Mouse (Mus musculus) ES-E14 (cell line): ENCODE measurements around the gene Pou3f1. TPM values are rescaled to one million over a fixed set of nuclear protein-coding genes. Genes with fewer than 3 reads are reported as not detected.

ENCODE experiments used
- DNase-seq: peaks from one replicate; pipeline ENCODE4 v3.0.0-alpha.2; 2013; ENCODE audit warnings: low read depth, low spot score
- H3K27ac ChIP-seq: 2 replicates; pipeline ENCODE4 v1.5.1; 2012; ENCODE audit warnings: low read depth, mild to moderate bottlenecking, low read length, moderate library complexity, mixed read lengths; ENCODE audit not compliant: poor library complexity, insufficient read depth, severe bottlenecking
- H3K36me3 ChIP-seq: 2 replicates; pipeline ENCODE4 v1.6.1; 2012; ENCODE audit warnings: mild to moderate bottlenecking, low read length, moderate library complexity, mixed read lengths; ENCODE audit not compliant: control insufficient read depth, poor library complexity, insufficient read depth, severe bottlenecking
- H3K4me1 ChIP-seq, 2 experiments: fragments of 150-350 bp in 1 of 2; sonication (generic) in 1 of 2; 2 replicates each; pipeline ENCODE4 v1.6.1; 2012; ENCODE audit warnings: low read length in 2 of 2, mild to moderate bottlenecking in 1 of 2, mixed read lengths in 1 of 2; ENCODE audit not compliant: control insufficient read depth in 2 of 2, insufficient read depth in 2 of 2, poor library complexity in 1 of 2
- H3K4me3 ChIP-seq, 2 experiments: fragments of 150-350 bp in 1 of 2; sonication (generic) in 1 of 2; 2 replicates each; pipeline ENCODE4 v1.5.1; 2012; ENCODE audit warnings: low read length in 2 of 2, low read depth in 1 of 2, mild to moderate bottlenecking in 1 of 2, mixed read lengths in 1 of 2; ENCODE audit not compliant: insufficient read depth in 1 of 2, poor library complexity in 1 of 2, severe bottlenecking in 1 of 2
- H3K9ac ChIP-seq: 2 replicates; pipeline ENCODE4 v1.6.1; 2012; ENCODE audit warnings: low read depth, mild to moderate bottlenecking, low read length, mixed read lengths; ENCODE audit not compliant: poor library complexity, insufficient read depth, severe bottlenecking
- H3K9me3 ChIP-seq: fragments of 150-350 bp; sonication (generic); 2 replicates; pipeline ENCODE4 v1.6.1; 2012; ENCODE audit warnings: low read depth, mild to moderate bottlenecking, low read length; ENCODE audit not compliant: control insufficient read depth, insufficient read depth
- CHD2 ChIP-seq: IDR thresholded peaks from 2 replicates; pipeline ENCODE4 v1.6.1; 2014; ENCODE audit warnings: mild to moderate bottlenecking, low read depth, low read length, inconsistent platforms
- HCFC1 ChIP-seq: IDR thresholded peaks from 2 replicates; pipeline ENCODE4 v1.6.1; 2012; ENCODE audit warnings: low read length, inconsistent platforms, borderline replicate concordance; ENCODE audit not compliant: insufficient read depth
- MAFK ChIP-seq: IDR thresholded peaks from 2 replicates; pipeline ENCODE4 v1.6.1; 2014; ENCODE audit warnings: mild to moderate bottlenecking, low read depth, low read length, inconsistent platforms; ENCODE audit not compliant: insufficient read depth
- ZC3H11A ChIP-seq: IDR thresholded peaks from 2 replicates; pipeline ENCODE4 v1.6.1; 2012; ENCODE audit warnings: low read depth, mild to moderate bottlenecking, inconsistent platforms, low read length, borderline replicate concordance
- ZNF384 ChIP-seq: IDR thresholded peaks from 2 replicates; pipeline ENCODE4 v1.6.1; 2012; ENCODE audit warnings: low read depth, low read length, inconsistent platforms
- in situ Hi-C, 2 experiments: fragments of 600-800 bp; cut with MboI; formaldehyde crosslinking; loops; one replicate each; pipeline ENCODE4 v1.15.1; 2025; ENCODE audit warnings: low sequenced_read_pairs in 2 of 2, inconsistent platforms in 1 of 2; ENCODE audit not compliant: unreplicated experiment in 2 of 2
- total RNA-seq: library from RNA; depleted of rRNA; stranded (reverse); fragments of 300-350 nt; gene quantifications from 2 replicates; pipeline ENCODE4 v1.2.3, GENCODE M21; 2012

Gene Pou3f1
- total RNA-seq, 1 experiment = 6.2 TPM

DNA sequence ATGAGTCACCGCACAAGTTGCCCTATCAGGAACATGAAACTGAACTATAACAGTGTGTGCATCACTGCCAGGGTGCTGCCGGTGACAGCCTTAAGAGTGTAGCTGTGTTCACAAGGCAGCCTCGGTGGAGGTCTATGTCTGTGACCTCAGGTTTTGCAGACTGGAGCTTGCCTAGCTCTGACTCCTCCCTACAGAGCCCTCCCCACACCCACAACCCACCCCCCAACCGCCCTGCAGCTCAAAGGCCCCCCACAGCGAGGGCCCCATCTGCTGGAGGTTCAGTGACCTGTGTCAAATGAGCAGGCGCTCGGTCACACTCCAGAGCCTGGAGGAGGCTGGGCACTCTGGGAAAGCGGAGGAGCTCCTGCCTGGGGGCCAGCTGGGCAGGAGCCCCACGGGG lies 3.7 kb upstream of the Pou3f1 start:
- TF ChIP-seq CHD2 = no peak
- in situ Hi-C loops = no loop called here
- H3K9me3 ChIP-seq = no peaks in the 10 kb centered on the region
- no peak overlapping the region for H3K27ac ChIP-seq
- DNase-seq = no peak
- H3K36me3 ChIP-seq = no peaks in the 10 kb centered on the region
- no peak overlapping the region for H3K9ac ChIP-seq
- H3K4me1 ChIP-seq = peaks cover 4 to 23% of the 10 kb centered on the region in 2 experiments; a peak in 2 of 4 replicates
- no peak overlapping the region for H3K4me3 ChIP-seq

- in situ Hi-C loops = no loop called here
- peak; percentile 74 for DNase-seq
- Histone ChIP-seq H3K4me1 (peaks cover 4 to 9% of the 10 kb centered on the region in 2 experiments; a peak in 2 of 4 replicates), H3K4me3 (peak overlapping the region; percentile 87 to 91), H3K9me3 (no peaks in the 10 kb centered on the region), H3K9ac (peak overlapping the region; percentile 80), H3K36me3 (peaks cover 3% of the 10 kb centered on the region; the same call in 1 of the 2 replicates), H3K27ac (no peak overlapping the region)
- no peak for TF ChIP-seq ZNF384
- no peak for TF ChIP-seq HCFC1
- no peak for TF ChIP-seq ZC3H11A
- no peak; the same call in 1 of the 2 replicates for TF ChIP-seq CHD2
- no peak for TF ChIP-seq MAFK
These were observed 445 bp downstream of the Pou3f1 start for GRCm38 (mm10) chr4:124656854-124657650.

GRCm38 (mm10) chr4:124657781-124658180 lies 1.2 kb downstream of the Pou3f1 start:
- Histone ChIP-seq H3K4me1 (peaks cover 0 to 4% of the 10 kb centered on the region in 2 experiments; a peak in 2 of 4 replicates), H3K36me3 (peaks cover 3% of the 10 kb centered on the region; the same call in 1 of the 2 replicates), H3K9ac (peak overlapping the region; percentile 80), H3K27ac (no peak overlapping the region; the same call in 1 of the 2 replicates), H3K9me3 (no peaks in the 10 kb centered on the region), H3K4me3 (peak overlapping the region; percentile 70 to 87; a peak in 3 of 4 replicates)
- DNase-seq = no peak
- TF ChIP-seq HCFC1 (no peak), ZNF384 (no peak), ZC3H11A (no peak), CHD2 (no peak), MAFK (no peak)
- in situ Hi-C loops = no loop called here

DNA sequence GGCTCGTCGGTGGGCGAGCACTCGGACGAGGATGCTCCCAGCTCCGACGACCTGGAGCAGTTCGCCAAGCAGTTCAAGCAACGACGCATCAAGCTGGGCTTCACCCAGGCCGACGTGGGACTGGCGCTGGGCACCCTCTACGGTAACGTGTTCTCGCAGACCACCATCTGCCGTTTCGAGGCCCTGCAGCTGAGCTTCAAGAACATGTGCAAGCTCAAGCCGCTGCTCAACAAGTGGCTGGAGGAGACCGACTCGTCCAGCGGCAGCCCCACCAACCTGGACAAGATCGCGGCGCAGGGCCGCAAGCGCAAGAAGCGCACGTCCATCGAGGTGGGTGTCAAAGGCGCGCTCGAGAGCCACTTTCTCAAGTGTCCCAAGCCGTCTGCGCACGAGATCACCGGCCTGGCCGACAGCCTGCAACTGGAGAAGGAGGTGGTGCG lies 1.8 kb downstream of the Pou3f1 start:
- peak overlapping the region; percentile 80; the same call in 1 of the 2 replicates for H3K9ac ChIP-seq
- H3K4me3 ChIP-seq = peak overlapping the region; percentile 70 to 87
- H3K9me3 ChIP-seq = no peaks in the 10 kb centered on the region
- no peak overlapping the region for H3K27ac ChIP-seq
- peaks cover 3% of the 10 kb centered on the region; the same call in 1 of the 2 replicates for H3K36me3 ChIP-seq
- no peak for DNase-seq
- H3K4me1 ChIP-seq = no peaks in the 10 kb centered on the region; a peak in 1 of 4 replicates
- in situ Hi-C loops = no loop called here
- TF ChIP-seq MAFK = no peak
- no peak for TF ChIP-seq ZNF384
- no peak for TF ChIP-seq CHD2
- no peak for TF ChIP-seq ZC3H11A
- TF ChIP-seq HCFC1 = no peak
